Mouse (Mus musculus): ENCODE results near the gene Ankrd55. TPM values are rescaled to one million over a fixed set of nuclear protein-coding genes. Genes with fewer than 3 reads are reported as not detected.

Gene Ankrd55
- total and polyA plus RNA-seq, 2 experiments from 2014 or later: 12.0 to 16.5 TPM

GRCm38 (mm10) chr13:112383941-112384659, 95.8 kb downstream of the Ankrd55 start:
- H3K27ac ChIP-seq: no peak overlapping the region
- no peak for ATAC-seq
- no peak for DNase-seq (ENCODE audit: low spot score)
- no peak overlapping the region for H3K4me2 ChIP-seq (ENCODE audit: low read depth, low read length)
- H3K9me3 ChIP-seq (ENCODE audit: low read length): no peaks in the 10 kb centered on the region
- no peak overlapping the region for H3K4me3 ChIP-seq (ENCODE audit: low read length)
- WGBS: 72% methylated on average over 11 of the region's 11 CpGs
- TF ChIP-seq CTCF (IDR thresholded peaks at IDR 0.05; ENCODE audit: low read depth): no peak
- no peaks in the 10 kb centered on the region for H3K36me3 ChIP-seq (ENCODE audit: insufficient read depth, low read length)
- H3K27me3 ChIP-seq (ENCODE audit: insufficient read depth, low read length): no peaks in the 10 kb centered on the region
- no peaks in the 10 kb centered on the region for H3K4me1 ChIP-seq (ENCODE audit: insufficient read depth, low read length)
- no peak overlapping the region for H3K9ac ChIP-seq (replicated peaks; ENCODE audit: low read length)

GRCm38 (mm10) chr13:112385040-112385439, 96.8 kb downstream of the Ankrd55 start:
- Histone ChIP-seq H3K9me3 (ENCODE audit: low read length) (no peaks in the 10 kb centered on the region), H3K4me2 (ENCODE audit: low read depth, low read length) (no peak overlapping the region), H3K4me3 (ENCODE audit: low read length) (no peak overlapping the region), H3K36me3 (ENCODE audit: insufficient read depth, low read length) (no peaks in the 10 kb centered on the region), H3K27me3 (ENCODE audit: insufficient read depth, low read length) (no peaks in the 10 kb centered on the region), H3K27ac (no peak overlapping the region), H3K4me1 (ENCODE audit: insufficient read depth, low read length) (no peaks in the 10 kb centered on the region), H3K9ac (replicated peaks; ENCODE audit: low read length) (no peak overlapping the region)
- ATAC-seq (no peak), DNase-seq (ENCODE audit: low spot score) (no peak)
- 93% methylated on average over 9 of the region's 9 CpGs for WGBS
- TF ChIP-seq CTCF (IDR thresholded peaks at IDR 0.05; ENCODE audit: low read depth): no peak

- no peak for TF ChIP-seq CTCF (IDR thresholded peaks at IDR 0.05; ENCODE audit: low read depth)
- DNase-seq (ENCODE audit: low spot score): no peak
- no peak overlapping the region for H3K4me3 ChIP-seq (ENCODE audit: low read length)
- 58% methylated on average over 2 of the region's 2 CpGs for WGBS
- no peaks in the 10 kb centered on the region for H3K36me3 ChIP-seq (ENCODE audit: insufficient read depth, low read length)
- no peak overlapping the region for H3K9ac ChIP-seq (replicated peaks; ENCODE audit: low read length)
- no peak for ATAC-seq
- H3K4me2 ChIP-seq (ENCODE audit: low read depth, low read length): no peak overlapping the region
- H3K27me3 ChIP-seq (ENCODE audit: insufficient read depth, low read length): no peaks in the 10 kb centered on the region
- H3K27ac ChIP-seq: no peak overlapping the region
- no peaks in the 10 kb centered on the region for H3K4me1 ChIP-seq (ENCODE audit: insufficient read depth, low read length)
- H3K9me3 ChIP-seq (ENCODE audit: low read length): no peaks in the 10 kb centered on the region
Observed at GRCm38 (mm10) chr13:112386494-112387075, 98.3 kb downstream of the Ankrd55 start.

GRCm38 (mm10) chr13:112387279-112387678, 99.0 kb downstream of the Ankrd55 start:
- no peaks in the 10 kb centered on the region for H3K27me3 ChIP-seq (ENCODE audit: insufficient read depth, low read length)
- H3K4me1 ChIP-seq (ENCODE audit: insufficient read depth, low read length): no peaks in the 10 kb centered on the region
- TF ChIP-seq CTCF (IDR thresholded peaks at IDR 0.05; ENCODE audit: low read depth): no peak
- no peak overlapping the region for H3K27ac ChIP-seq
- 89% methylated on average over 5 of the region's 5 CpGs for WGBS
- no peak for ATAC-seq
- no peak overlapping the region for H3K4me2 ChIP-seq (ENCODE audit: low read depth, low read length)
- no peaks in the 10 kb centered on the region for H3K9me3 ChIP-seq (ENCODE audit: low read length)
- DNase-seq (ENCODE audit: low spot score): no peak
- H3K4me3 ChIP-seq (ENCODE audit: low read length): no peak overlapping the region
- H3K36me3 ChIP-seq (ENCODE audit: insufficient read depth, low read length): no peaks in the 10 kb centered on the region
- no peak overlapping the region for H3K9ac ChIP-seq (replicated peaks; ENCODE audit: low read length)

- WGBS: 91% methylated on average over 3 of the region's 3 CpGs
- H3K36me3 ChIP-seq (ENCODE audit: insufficient read depth, low read length): no peaks in the 10 kb centered on the region
- no peak overlapping the region for H3K4me3 ChIP-seq (ENCODE audit: low read length)
- no peaks in the 10 kb centered on the region for H3K9me3 ChIP-seq (ENCODE audit: low read length)
- no peaks in the 10 kb centered on the region for H3K27me3 ChIP-seq (ENCODE audit: insufficient read depth, low read length)
- DNase-seq (ENCODE audit: low spot score) (no peak), ATAC-seq (no peak)
- no peak for TF ChIP-seq CTCF (IDR thresholded peaks at IDR 0.05; ENCODE audit: low read depth)
- H3K4me2 ChIP-seq (ENCODE audit: low read depth, low read length): no peak overlapping the region
- no peak overlapping the region for H3K27ac ChIP-seq
- H3K4me1 ChIP-seq (ENCODE audit: insufficient read depth, low read length): no peaks in the 10 kb centered on the region
- no peak overlapping the region for H3K9ac ChIP-seq (replicated peaks; ENCODE audit: low read length)
Observed at GRCm38 (mm10) chr13:112388176-112388575, 99.9 kb downstream of the Ankrd55 start.

- WGBS: 96% methylated on average over 1 of the region's 1 CpGs
- H3K4me3 ChIP-seq (ENCODE audit: low read length): no peak overlapping the region
- ATAC-seq: no peak
Observed at GRCm38 (mm10) chr13:112390206-112390605, 102.0 kb downstream of the Ankrd55 start.

GRCm38 (mm10) chr13:112391354-112391753, 103.1 kb downstream of the Ankrd55 start:
- Histone ChIP-seq H3K4me2 (ENCODE audit: low read depth, low read length) (no peak overlapping the region), H3K4me1 (ENCODE audit: insufficient read depth, low read length) (no peaks in the 10 kb centered on the region), H3K36me3 (ENCODE audit: insufficient read depth, low read length) (no peaks in the 10 kb centered on the region), H3K9me3 (ENCODE audit: low read length) (no peaks in the 10 kb centered on the region), H3K9ac (replicated peaks; ENCODE audit: low read length) (no peak overlapping the region), H3K27ac (no peak overlapping the region), H3K4me3 (ENCODE audit: low read length) (no peak overlapping the region), H3K27me3 (ENCODE audit: insufficient read depth, low read length) (no peaks in the 10 kb centered on the region)
- no peak for DNase-seq (ENCODE audit: low spot score)
- 83% methylated on average over 3 of the region's 3 CpGs for WGBS
- TF ChIP-seq CTCF (IDR thresholded peaks at IDR 0.05; ENCODE audit: low read depth): no peak
- ATAC-seq: no peak

More at GRCm38 (mm10) chr13:112390206-112390605, 102.0 kb downstream of the Ankrd55 start:
- H3K36me3 ChIP-seq (ENCODE audit: insufficient read depth, low read length): no peaks in the 10 kb centered on the region
- no peak overlapping the region for H3K4me2 ChIP-seq (ENCODE audit: low read depth, low read length)
- DNase-seq (ENCODE audit: low spot score): no peak
- TF ChIP-seq CTCF (IDR thresholded peaks at IDR 0.05; ENCODE audit: low read depth): no peak
- no peaks in the 10 kb centered on the region for H3K4me1 ChIP-seq (ENCODE audit: insufficient read depth, low read length)
- H3K27ac ChIP-seq: no peak overlapping the region
- H3K9ac ChIP-seq (replicated peaks; ENCODE audit: low read length): no peak overlapping the region
- H3K9me3 ChIP-seq (ENCODE audit: low read length): no peaks in the 10 kb centered on the region
- no peaks in the 10 kb centered on the region for H3K27me3 ChIP-seq (ENCODE audit: insufficient read depth, low read length)
